16 mouse cellular contexts compared by ENCODE assay signal in the genomic region with DNA sequence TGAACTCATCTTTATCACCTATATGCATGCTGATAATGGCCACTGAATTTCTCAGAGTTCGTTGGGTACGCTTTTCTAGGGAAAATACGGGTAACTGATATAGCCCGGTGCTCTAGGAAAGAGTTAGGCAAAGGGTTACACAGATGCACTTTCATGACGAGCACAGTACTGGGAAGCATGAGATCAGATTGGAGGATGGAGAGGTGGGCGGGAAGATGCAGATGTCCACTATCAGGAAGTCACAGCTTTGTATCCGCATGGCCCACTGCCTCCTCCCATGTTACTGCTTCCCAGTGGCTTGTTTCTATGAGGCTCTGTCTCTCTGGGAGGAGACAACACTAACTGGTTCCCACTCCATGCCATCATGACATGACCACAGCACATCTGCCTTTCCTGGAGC.
"Had no signal": no experiment of that assay in that cellular context is flagged by ENCODE, and none has a peak within 500 bp of the region (broad histone marks: within the 10 kb centered on the region; RNA-seq: fewer than 3 reads in every experiment).

No protein-coding gene starts in this region.

- ATAC-seq: midbrain, embryonic 15.5 days had no signal

- H3K27me3 ChIP-seq: limb, embryonic 13.5 days; midbrain, embryonic 12.5 days; midbrain, embryonic 15.5 days; neural tube, embryonic 12.5 days; neural tube, embryonic 15.5 days had no signal

- H3K9ac ChIP-seq: limb, embryonic 13.5 days; lung, embryonic 14.5 days; midbrain, embryonic 12.5 days; midbrain, embryonic 15.5 days; neural tube, embryonic 12.5 days; neural tube, embryonic 15.5 days had no signal

- H3K4me3 ChIP-seq: limb, embryonic 10.5 days; limb, embryonic 13.5 days; midbrain, embryonic 12.5 days; midbrain, embryonic 15.5 days; neural tube, embryonic 12.5 days; neural tube, embryonic 15.5 days had no signal

- H3K9me3 ChIP-seq: limb, embryonic 10.5 days; midbrain, embryonic 12.5 days; midbrain, embryonic 15.5 days; neural tube, embryonic 12.5 days; neural tube, embryonic 15.5 days had no signal

- H3K27ac ChIP-seq: limb, embryonic 10.5 days; limb, embryonic 13.5 days; macrophage; midbrain, embryonic 12.5 days; midbrain, embryonic 15.5 days; neural tube, embryonic 12.5 days; neural tube, embryonic 15.5 days had no signal

- DNase-seq: kidney, adult 11 months; kidney, adult 9 months; kidney, postnatal 14 days; kidney, postnatal 4 days; lung, embryonic 14.5 days; retina, postnatal 1 day; right cerebral cortex, postnatal 25 days; thymus, adult 18-20 months; thymus, postnatal 36 days had no signal

- H3K4me1 ChIP-seq: neural tube, embryonic 12.5 days had no signal

- H3K4me2 ChIP-seq: limb, embryonic 13.5 days; lung, embryonic 14.5 days; midbrain, embryonic 12.5 days; midbrain, embryonic 15.5 days; neural tube, embryonic 12.5 days; neural tube, embryonic 15.5 days had no signal

- H3K36me3 ChIP-seq: limb, embryonic 10.5 days; limb, embryonic 13.5 days; midbrain, embryonic 12.5 days; midbrain, embryonic 15.5 days; neural tube, embryonic 12.5 days; neural tube, embryonic 15.5 days had no signal
